Mouse (Mus musculus): ENCODE results near the gene Nrcam.

- no peak for TF ChIP-seq CTCF (IDR thresholded peaks at IDR 0.05; ENCODE audit: extremely low read depth, insufficient read depth, insufficient read length, insufficient replicate concordance)
- TF ChIP-seq POLR2A (IDR thresholded peaks at IDR 0.05; ENCODE audit: low read depth, low read length) = no peak
These were observed 245.5 kb downstream of the Nrcam start for GRCm38 (mm10) chr12:44574167-44574566.

All from spleen, adult 2 months (tissue).